Mouse (Mus musculus): ENCODE results near the gene Pde4c.

- TF ChIP-seq POLR2A (IDR thresholded peaks at IDR 0.05; ENCODE audit: borderline replicate concordance, extremely low read depth, low read depth, low read length) (no peak), CTCF (IDR thresholded peaks at IDR 0.05; ENCODE audit: insufficient read depth, low read length) (no peak)
Observed at GRCm38 (mm10) chr8:70681410-70681809, 42.1 kb upstream of the Pde4c start.

Data from lung, adult 2 months (tissue).